Mouse (Mus musculus) cerebellum, adult 11 months (tissue): ENCODE measurements at regions not wholly inside any gene's neighbourhood (a gene's known extent, or its start where the extent isn't known, plus 50 kb on each side); places are given as distances from the start of the nearest gene placed in this dataset.

Source experiments
- DNase-seq: peaks from one replicate; pipeline ENCODE4 v3.0.0; 2022

DNA sequence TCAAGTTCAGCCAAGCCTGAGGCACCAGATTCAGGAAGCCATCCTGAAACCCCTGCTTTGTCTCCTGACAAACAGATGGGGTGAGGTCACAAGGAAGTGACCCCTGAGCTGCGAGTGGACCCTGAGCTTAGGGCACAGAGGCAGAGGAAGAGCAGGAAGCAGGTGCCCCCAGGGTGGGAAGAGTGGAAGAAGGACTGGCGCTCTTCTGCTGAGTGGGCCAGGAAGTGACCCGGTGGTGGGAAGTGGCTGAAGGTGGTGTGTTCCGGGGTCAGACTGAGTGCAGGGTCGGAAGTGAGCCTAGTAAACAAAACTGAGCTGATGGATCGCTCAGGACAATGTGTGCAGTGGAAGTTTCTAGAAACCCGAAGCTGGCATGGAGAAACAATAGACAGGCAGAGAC lies 57.2 kb upstream of the Unc5b start:
- DNase-seq: no peak

DNA sequence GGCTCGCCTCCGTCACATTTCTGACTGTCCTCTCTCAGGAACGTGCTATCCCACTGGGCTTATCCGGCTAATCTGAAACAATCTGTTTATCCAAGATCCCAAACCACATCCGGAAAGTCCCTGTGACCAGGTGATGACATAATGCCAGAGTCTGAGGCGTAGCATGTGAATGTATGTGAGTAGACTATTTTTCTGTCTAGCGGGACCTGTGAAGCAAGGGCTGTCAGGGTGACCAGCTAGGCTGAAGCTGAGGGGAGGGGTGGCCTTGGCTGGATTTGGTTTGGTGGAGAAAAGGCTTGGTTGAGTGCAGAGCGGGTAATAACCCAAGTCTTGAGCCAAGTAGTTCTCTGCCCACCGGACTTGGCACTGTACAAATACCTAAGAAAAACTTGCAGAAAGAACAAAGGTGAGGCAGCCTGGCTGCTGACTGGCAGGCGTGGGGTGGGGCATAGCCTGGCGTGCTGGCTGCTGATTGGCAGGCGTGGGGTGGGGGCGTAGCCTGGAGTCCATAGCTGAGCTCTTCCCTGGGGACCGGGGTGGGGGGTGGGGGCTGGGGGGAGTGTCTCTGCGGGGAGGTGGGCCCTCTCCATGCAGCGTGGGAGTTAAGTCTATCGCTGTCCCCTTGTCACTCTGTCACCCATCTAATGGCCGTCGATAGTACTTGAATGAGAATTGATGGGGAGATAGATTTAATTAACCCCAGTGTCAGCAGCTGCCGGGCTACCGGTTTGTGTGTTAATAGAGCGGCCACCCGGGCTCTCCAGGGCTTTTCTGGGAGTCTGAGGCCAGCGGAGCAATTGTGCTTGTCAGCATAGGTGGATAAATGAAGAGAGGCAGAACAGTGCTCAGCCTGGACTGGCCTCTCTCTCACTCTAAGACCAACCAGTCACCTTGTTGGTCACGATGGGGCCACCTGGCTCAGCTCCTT lies 54.2 kb upstream of the Unc5b start:
- DNase-seq: no peak

DNA sequence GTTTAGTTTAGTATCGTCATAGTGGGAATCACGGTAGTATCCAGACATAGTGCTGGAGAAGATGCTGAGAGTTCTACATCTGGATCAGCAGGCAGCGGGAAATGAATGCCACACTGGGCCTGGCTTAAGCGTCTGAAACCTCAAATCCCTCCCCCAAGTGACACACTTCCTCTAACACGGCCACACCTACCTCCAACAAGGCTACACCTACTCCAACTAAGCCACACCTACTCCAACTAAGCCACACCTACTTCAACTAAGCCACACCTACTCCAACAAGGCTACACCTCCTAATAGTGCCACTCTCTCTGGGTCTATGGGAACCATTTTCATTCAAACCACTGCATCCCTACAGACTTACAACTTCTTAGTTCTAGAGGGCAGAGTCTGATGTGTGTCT lies 53.4 kb upstream of the Unc5b start:
- no peak for DNase-seq
